Mouse (Mus musculus) thymus, postnatal 4 days (tissue): ENCODE results near the gene Stk33.
"Not testable (repeated sequence)": the region's sequence is repeated elsewhere in the genome, so short reads cannot be mapped to it uniquely, and the experiment has no call there.

ENCODE experiments used
- DNase-seq: peaks from one replicate; pipeline ENCODE4 v3.0.0; 2021

The Stk33 gene

DNA sequence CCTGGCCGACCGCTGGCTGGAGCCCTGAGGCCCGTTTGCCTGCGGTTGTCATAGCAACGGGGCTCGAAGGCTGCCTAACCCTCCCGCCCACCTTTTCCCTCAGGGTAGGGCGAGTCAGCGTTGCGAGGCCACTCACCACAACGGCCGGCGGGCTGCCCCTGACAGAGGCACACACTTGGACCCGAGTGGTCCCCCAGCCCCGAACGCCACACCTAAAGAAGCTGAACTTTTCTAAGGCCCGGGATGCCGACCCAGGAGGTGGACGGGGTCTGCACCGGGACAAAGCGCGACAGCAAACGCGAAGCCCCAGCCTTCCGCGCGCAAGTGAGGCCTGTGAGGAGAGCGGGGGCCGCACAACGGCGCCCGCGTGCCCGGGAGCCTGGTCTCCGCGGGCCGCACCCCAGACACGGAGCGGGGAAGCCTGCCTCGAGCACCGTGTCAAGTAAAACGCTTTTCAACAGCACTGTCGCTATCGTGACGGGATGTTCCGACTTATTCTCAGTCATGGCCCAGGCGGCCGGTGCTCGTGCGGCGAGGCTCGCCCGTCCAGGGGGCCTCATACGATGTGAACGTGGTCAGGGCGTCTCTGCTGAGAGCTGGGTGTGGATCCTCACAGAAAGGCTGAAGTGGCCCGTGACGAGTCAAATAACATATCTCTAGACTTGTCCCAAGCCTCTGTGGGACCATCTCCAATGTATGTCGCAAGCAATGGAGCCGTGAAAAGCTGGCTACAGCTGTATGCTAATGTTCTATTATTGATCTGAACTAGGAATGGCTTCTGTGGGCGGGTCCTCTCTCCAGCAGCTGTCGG is at the start of gene Stk33:
Stk33 (minus strand) TSS at position 301 of the 811 bp plus-strand sequence.
- peak; percentile 37 for DNase-seq

GRCm38 (mm10) chr7:109484221-109484620 is 45.3 kb upstream of the Stk33 start:
- DNase-seq, result no peak

- no peak for DNase-seq
These were observed 41.9 kb upstream of the Stk33 start for GRCm38 (mm10) chr7:109480765-109481197.

- DNase-seq, result no peak
These were observed 39.0 kb upstream of the Stk33 start for GRCm38 (mm10) chr7:109477926-109478325.

DNA sequence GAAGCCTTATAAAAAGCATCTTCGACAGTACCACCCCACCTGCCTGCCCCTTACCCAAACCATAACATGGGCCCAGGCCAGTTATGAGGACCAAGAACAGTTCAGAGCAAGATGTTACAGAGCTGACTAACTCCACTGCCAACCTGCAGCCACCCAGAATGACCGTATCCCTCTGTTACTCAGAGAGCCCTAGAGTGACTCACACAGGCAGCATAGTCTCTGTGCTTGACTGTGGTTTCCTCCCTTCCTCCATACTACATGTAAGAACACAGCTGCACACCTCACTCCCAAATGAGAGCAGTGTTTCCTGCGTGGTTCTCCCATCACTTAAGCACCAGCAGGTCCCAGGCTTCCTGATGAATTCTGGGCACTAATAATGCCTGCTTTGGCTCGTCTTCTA is 31.8 kb upstream of the Stk33 start:
- DNase-seq, result no peak

- DNase-seq, result no peak
These were observed 29.4 kb upstream of the Stk33 start for GRCm38 (mm10) chr7:109468262-109468701.

DNA sequence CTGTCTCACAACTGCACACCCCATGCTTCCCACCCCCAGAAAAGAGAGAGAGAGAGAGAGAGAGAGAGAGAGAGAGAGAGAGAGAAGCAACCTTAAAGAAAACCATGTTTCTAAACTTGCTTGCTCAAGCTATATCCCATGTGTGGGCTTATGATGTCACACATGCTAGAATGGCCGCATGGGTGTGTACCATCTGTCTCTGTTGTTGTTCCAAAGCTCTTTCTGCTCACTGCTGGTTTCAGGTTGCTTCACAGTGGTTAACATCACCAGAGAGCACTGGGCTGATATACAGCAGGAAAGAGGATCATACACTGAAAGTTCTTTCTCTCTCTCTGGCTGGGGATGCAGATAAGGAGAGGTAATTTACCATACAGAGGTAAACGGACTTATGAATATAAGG is 28.7 kb upstream of the Stk33 start:
- DNase-seq, result no peak

DNA sequence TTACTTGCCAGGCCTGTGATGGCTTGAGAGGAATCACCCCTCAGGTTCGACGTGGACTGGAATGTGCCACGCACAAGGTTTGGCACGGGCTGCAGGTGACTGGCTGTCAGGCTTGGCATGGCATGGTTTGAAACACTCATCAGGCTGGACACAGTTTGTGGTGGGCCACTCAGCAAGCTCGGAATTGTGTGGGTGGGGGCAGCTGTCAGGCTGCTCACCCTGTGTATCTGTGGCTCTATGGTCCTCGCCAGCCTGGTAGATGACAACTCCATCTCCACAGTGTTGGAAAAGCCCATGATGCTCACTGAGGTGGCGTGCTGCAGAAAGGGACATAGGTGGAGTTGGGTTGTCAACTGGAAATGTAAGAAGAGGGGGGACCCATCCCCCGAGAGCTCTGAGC is 21.8 kb upstream of the Stk33 start:
- DNase-seq, result no peak

DNA sequence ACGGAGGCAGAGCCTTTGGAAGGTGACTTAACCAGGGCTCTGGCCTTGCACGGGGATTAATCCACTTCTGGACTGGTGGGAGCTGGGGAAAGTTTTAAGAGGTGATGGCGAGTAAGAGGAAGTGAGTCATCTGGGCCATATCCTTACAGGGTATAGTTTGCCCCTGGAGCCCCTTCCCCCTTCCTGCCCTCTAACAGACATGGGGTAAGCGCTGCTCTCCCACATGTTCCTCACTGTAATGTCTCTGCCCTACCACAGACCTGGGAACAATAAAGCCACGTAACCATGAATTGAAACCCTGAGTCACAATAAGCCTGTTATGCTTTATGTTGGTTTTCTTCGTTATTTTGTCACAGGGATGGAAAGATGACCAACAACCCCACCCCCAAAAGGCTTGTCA is 17.7 kb upstream of the Stk33 start:
- no peak for DNase-seq

- no peak for DNase-seq
These were observed 16.9 kb upstream of the Stk33 start for GRCm38 (mm10) chr7:109455748-109456147.

- no peak for DNase-seq
These were observed 16.0 kb upstream of the Stk33 start for GRCm38 (mm10) chr7:109454856-109455255.

GRCm38 (mm10) chr7:109448060-109448459 is 9.2 kb upstream of the Stk33 start:
- no peak for DNase-seq

DNA sequence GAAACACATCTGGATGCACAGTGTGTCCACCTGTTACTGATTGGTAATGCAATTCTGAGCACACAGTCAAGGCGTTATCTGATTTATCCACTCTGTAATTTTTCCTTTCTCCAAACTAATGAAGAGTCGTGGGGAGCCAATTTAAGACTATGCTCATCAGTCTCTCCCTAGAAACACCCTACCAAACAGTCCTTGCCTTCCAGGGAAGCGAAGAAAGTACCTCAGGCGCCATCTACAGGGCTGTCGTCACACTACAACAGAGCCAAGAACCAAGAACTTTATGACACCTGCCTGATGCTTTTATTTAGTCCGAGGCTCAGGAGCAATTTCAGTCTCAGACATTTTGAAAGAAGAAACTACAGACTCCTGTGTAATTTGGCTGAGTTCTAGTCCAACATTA is 6.1 kb upstream of the Stk33 start:
- peak; percentile 63 for DNase-seq

DNA sequence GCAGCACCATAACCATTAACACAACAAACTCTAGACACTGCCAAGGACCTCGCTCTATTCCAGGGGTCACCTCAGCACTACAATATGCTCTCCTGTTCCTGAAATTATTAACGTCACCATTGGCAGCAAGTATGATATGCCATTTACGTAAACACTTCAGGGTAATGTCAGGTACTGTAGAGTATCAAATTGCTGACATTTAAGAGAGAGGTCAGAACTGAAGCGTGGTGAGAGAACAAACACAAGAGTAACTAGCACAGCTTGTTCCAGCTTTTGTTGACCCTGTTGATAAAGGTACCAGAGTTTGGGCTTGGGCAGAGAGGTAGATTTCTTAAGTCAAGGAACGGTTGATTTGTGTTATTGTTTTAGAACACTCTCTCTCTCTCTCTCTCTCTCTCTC is 3.9 kb upstream of the Stk33 start:
- no peak for DNase-seq

GRCm38 (mm10) chr7:109440697-109441269 is 1.9 kb upstream of the Stk33 start:
- DNase-seq, result no peak

- no peak for DNase-seq
These were observed 14.3 kb downstream of the Stk33 start for GRCm38 (mm10) chr7:109424422-109425159.

DNA sequence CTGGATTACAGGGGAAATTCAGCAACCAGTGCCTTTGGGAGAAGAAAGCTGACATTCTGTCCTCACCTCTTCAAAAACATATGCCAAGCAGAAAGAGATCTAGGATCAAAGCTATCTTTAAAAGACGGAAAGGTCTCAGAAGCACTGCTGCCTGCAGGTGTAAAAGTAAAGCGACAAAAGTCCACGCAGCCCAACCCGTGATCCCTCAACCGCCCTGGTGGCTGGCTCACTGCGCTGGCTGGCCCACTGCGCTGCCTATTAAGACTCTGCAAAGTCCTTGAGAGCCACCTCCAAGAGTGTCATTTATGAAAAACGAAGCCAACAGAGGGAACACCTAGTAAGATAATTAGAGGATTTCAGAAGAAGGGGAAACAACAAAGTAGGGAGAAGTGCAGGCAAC is 16.1 kb downstream of the Stk33 start:
- no peak for DNase-seq

- DNase-seq, result no peak
These were observed 33.4 kb downstream of the Stk33 start for GRCm38 (mm10) chr7:109405491-109405890.

DNA sequence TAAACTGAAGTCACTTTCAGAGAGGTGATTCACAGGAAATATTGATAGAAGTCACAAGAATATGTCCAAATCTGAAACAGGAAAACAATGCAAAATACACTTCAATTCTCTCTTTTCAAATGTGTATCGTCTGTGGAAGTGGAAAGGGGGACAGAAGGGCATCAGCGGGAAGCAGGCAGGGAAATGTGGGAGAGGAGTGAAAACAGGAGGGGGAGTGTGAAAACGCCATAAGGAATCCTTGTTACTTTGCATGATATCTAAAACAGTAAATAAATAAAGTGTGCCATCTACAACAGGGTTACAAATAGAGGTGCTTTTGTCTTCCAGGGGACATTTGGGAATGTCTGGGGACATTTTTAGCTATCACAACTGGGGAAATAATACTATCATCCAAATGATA is 39.6 kb downstream of the Stk33 start:
- DNase-seq, result no peak

GRCm38 (mm10) chr7:109381131-109381530 is 57.8 kb downstream of the Stk33 start:
- DNase-seq, result no peak

DNA sequence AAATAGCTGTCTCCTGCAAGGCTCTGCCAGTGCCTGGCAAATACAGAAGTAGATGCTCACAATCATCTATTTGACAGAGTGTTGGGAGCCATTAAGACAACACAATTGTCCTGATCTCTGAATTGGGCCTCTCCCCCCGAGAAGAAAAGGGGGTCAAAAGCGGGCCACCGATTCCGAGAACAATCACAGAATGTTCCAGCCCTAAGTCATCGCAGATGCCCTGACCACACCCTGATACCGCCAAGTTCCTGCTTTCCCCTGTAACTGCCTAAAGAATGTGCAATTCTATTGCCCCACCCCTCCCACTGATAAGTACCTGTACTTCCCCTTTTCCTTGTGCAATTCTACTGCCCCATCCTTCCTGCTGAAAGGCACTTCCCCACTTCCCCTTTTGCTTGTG is 65.3 kb downstream of the Stk33 start:
- DNase-seq, result not testable (repeated sequence)

GRCm38 (mm10) chr7:109358435-109359187 is 80.3 kb downstream of the Stk33 start:
- no peak for DNase-seq

GRCm38 (mm10) chr7:109357877-109358276 is 81.0 kb downstream of the Stk33 start:
- DNase-seq, result no peak
